Mouse (Mus musculus) spleen, postnatal 14 days (tissue): Measurements from ENCODE around the gene Dpysl4.

ENCODE experiments used
- DNase-seq, 2 experiments: peaks; one replicate each; pipeline ENCODE4 v3.0.0; 2021 to 2022; ENCODE audit warnings: low spot score in 2 of 2

Gene Dpysl4

GRCm38 (mm10) chr7:139151116-139151515 is 65.3 kb downstream of the Dpysl4 start:
- no peak for DNase-seq
